Mouse (Mus musculus): ENCODE results near the gene Gphn.
"Not testable (repeated sequence)": the region's sequence is repeated elsewhere in the genome, so short reads cannot be mapped to it uniquely, and the experiment has no call there.

Gene Gphn

GRCm38 (mm10) chr12:78356472-78356871 is 130.3 kb downstream of the Gphn start:
- DNase-seq (ENCODE audit: low spot score): no peak

- no peak for DNase-seq (ENCODE audit: low spot score)
Measured at GRCm38 (mm10) chr12:78389267-78389666, 163.1 kb downstream of the Gphn start.

- no peak for DNase-seq (ENCODE audit: low spot score)
Measured at GRCm38 (mm10) chr12:78395297-78395696, 169.1 kb downstream of the Gphn start.

- DNase-seq (ENCODE audit: low spot score): not testable (repeated sequence)
Measured at GRCm38 (mm10) chr12:78407518-78407917, 181.3 kb downstream of the Gphn start.

- DNase-seq (ENCODE audit: low spot score): no peak
Measured at GRCm38 (mm10) chr12:78522176-78522575, 296.0 kb downstream of the Gphn start.

DNA sequence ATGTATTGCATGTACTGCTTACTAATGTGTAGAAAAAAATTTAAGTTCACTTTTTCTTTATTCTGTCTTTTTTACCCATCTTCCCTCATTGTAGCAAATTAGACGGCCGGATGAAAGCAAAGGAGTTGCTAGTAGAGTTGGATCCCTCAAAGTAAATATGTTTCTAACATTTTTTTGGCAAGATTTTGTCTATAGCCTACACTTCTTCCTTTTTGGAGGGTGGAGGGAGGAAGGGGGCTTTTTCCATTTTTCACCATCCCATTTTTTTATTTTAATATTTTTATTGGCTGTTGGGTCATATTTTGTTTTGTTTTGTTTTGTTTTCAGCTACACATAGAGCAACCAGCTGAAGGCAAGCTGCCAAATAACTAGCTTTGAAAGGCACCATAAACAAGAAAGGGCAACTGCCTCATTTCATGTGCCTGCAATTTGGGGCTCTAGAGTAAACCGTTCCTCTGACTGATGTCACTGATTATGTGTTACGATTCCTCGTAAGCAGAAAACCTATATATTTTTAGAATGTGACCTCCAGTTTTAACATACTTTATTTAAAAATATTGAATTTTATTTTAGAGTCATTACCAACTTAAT is 296.7 kb downstream of the Gphn start:
- DNase-seq (ENCODE audit: low spot score): no peak

DNA sequence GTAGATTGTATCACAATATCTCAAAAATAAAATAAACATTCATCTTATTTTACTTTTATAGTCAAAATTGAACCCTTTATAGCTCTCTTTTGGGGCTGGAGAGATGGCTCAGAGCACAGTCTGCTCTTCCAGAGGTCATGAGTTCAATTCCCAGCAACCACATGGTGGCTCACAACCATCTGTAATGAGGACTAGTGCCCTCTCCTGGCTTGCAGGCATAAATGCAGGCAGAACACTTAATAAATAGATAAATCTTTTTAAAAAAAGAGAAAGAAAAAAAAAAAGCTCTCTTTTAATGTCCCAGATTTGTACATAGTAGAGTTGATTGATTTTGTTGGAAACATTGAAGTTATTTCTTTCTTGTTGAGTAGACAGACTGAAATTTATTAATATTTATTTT is 311.4 kb downstream of the Gphn start:
- DNase-seq (ENCODE audit: low spot score): not testable (repeated sequence)

GRCm38 (mm10) chr12:78550913-78551312 is 324.7 kb downstream of the Gphn start:
- no peak for DNase-seq (ENCODE audit: low spot score)

DNA sequence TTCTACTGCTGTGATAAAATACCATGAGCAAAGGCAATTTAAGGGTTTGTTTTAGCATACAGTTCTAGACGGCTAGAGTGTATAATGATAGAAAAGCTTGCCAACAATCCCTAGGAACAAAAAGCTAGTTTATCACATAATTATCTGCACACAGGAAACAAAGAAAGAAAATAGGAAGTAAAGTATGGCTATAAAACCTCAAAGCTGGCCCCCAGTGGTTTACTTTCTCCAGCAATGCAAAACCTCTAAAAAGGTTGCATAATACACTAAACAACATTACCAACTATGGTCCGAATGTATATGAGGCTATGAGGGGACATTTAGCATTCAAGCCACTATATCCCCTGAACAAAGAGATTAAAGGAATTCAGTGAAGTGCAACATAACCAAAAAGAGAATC is 405.6 kb downstream of the Gphn start:
- DNase-seq (ENCODE audit: low spot score): no peak

DNA sequence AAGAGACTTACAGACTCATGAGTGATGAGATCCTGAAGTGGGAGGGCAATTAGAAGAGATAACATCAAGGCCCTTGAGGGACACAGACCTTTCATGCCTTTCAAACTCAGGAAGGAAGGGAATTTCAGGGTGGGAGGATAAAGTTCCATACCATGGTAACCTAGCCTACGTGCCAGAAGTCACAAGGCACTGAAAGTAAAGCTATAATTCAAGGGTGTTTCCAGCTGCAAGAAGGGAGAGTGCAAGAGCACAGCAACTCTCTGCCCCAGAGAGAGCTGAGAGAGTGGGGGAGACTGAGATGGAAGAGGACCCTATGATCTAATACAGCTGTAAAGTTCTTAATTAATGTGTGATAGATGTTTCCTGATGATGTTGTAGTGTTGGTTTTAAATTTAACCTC is 413.3 kb downstream of the Gphn start:
- peak; percentile 7 for DNase-seq (ENCODE audit: low spot score)

GRCm38 (mm10) chr12:78640086-78640485 is 413.9 kb downstream of the Gphn start:
- DNase-seq (ENCODE audit: low spot score): no peak

DNA sequence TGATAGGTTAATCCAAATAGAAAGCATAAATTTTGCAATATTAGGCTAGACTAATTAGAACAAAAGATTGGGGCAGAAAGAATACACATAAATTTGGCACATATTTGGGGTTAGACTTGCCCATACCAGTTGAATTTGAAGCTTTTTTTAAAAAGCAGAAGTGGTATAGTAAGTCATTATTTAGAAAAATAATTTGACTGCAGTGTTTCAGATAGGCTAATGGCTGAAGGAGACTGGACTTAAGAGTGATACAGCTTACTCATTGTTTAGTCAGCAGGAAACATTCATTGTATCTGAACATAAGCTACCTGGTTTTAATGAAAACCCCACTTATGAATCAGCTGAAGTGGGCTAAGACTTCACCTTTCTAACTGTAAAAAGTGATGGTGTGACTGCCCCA is 415.0 kb downstream of the Gphn start:
- no peak for DNase-seq (ENCODE audit: low spot score)

DNA sequence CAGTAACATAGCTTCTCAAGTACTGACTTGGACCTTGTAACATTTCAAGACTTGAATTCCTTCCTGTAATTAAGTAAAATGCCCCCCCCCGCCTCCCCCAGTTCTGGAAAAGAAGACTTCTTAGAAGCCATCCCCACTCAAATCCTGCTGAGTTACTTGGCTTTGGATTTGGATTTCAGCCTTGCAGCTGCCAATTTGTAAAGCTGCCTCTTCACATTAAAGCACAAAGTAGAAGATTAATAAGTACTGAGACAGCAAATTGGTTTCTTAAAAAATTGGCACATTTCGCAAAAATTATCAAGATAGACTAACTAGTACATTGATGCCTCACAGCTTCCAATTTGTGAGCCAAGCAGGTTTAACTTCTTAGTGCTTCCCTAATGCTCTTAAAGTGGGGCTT is 417.5 kb downstream of the Gphn start:
- DNase-seq (ENCODE audit: low spot score): no peak

- no peak for DNase-seq (ENCODE audit: low spot score)
Measured at GRCm38 (mm10) chr12:78645282-78645681, 419.1 kb downstream of the Gphn start.

DNA sequence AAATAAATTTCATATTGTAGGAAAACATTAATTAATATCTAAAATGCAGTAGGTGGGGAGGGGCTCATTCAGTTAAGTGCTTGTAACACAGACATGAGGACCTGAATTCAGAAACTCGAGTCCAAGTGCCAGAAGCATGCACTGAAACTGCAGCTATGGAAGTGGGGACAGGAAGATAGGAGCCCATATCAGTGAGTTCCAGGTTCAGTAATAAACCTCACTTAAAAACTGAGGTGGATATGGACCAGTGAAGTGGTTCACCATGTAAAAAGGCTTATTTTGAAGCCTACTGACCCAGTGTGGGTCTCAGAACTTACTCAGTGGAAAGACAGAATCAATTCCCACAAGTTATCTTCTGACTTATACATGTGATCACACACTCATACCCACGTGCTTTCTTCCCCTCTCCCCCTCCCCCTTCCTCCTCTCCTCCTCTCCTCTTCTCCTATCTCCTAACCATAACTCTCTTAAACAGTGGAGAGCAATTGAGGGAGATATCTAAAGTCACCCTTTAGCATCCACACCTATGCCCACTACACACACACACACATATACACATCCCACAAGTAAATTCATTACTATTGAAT is 433.6 kb downstream of the Gphn start:
- DNase-seq (ENCODE audit: low spot score): no peak

GRCm38 (mm10) chr12:78678101-78678806 is 452.1 kb downstream of the Gphn start:
- DNase-seq (ENCODE audit: low spot score): no peak

GRCm38 (mm10) chr12:78678807-78679189 is 452.6 kb downstream of the Gphn start:
- DNase-seq (ENCODE audit: low spot score): no peak

DNA sequence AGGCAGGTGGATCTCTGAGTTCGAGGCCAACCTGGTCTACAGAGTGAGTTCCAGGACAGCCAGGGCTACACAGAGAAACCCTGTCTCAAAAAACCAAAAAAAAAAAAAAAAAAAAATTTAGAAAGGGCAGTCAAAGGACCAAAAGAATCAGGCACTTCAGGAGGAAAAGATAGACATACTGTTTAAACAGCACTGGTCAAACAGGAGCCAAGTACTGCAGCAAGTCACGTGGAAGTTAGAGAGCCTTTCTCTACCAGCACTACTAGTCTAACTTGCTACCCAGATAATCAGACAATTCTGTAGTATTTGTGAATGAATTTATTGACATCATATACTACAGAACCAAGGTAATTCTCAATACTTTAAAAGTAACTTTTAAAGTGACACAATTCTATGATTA is 454.9 kb downstream of the Gphn start:
- DNase-seq (ENCODE audit: low spot score): no peak

DNA sequence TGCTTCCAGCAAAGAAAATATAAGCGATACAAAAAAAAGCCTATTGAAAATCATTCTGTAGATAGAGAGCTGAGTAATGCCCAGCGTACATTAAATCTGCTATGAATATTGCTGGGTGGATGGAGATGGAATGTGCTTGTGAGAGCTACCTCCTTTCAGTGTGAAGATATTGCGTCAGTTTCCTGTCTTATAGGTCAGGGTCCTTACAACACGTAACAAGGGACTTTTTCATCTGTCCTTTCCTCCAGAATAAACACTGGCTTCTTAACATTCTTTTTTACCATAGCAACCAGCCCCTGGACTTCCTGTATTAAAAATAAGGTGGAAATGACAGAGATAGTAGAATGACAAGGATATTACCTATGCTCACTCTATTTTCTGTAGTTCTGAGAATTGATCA is 456.1 kb downstream of the Gphn start:
- DNase-seq (ENCODE audit: low spot score): no peak

GRCm38 (mm10) chr12:78685669-78686215 is 459.6 kb downstream of the Gphn start:
- no peak for DNase-seq (ENCODE audit: low spot score)

DNA sequence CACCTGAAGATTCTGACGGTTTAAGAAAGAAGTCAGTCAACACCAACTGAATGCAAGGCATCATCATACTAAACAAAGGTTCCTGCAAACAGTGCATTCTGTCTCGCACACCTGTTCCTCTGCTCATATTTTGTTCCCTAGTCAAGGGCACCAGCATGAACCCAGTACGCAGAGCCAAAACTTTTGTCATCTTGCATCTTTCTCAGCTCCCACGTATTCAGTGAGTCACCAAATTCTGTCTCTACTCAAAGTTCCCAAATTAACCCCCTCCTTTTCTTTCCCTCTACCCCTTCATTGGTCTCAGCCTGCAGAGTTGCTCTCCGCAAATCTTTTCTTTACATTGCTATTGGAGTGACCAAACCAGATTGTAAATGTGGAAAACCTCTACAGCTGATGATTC is 462.7 kb downstream of the Gphn start:
- no peak for DNase-seq (ENCODE audit: low spot score)

DNA sequence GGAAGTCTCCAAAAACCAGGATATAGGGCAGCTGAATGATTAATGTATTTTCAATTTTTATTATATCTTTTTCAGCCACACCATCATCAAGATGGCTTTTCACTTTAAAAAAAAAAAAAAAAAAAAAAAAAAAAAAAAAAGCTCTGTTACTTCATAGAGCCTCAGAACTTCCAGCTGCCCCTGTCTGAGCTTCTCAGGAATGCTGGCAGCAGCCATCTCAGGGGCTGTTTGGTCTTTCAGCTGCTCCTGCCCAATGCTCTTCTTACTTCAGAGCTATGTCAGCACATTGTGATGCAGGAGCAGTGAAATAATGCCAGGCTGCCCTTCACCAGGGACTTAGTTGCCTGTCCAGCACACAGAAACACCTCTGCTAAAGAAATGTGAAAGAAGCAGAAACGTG is 465.1 kb downstream of the Gphn start, which contains the start of gene Fam71d:
TSS of gene Fam71d (plus strand) at position 211 of the 400 bp plus-strand sequence.
- no peak for DNase-seq (ENCODE audit: low spot score)

- DNase-seq (ENCODE audit: low spot score): no peak
Measured at GRCm38 (mm10) chr12:78693281-78693680, 467.1 kb downstream of the Gphn start.
